Mouse (Mus musculus) testis, adult 2 months (tissue): ENCODE data around the gene Tmem182.

Experiments
- CTCF ChIP-seq: fragments of 200-500 bp; IDR thresholded peaks from 2 replicates; pipeline ENCODE4 v1.5.1; 2012; ENCODE audit warnings: low read depth, mild to moderate bottlenecking, inconsistent platforms, low read length, moderate library complexity; ENCODE audit not compliant: control insufficient read depth, insufficient read depth, insufficient replicate concordance
- POLR2A ChIP-seq: fragments of 200-500 bp; IDR thresholded peaks from 2 replicates; pipeline ENCODE4 v1.6.1; 2012; ENCODE audit warnings: low read depth, mild to moderate bottlenecking, inconsistent platforms, low read length, moderate library complexity; ENCODE audit not compliant: control insufficient read depth

DNA sequence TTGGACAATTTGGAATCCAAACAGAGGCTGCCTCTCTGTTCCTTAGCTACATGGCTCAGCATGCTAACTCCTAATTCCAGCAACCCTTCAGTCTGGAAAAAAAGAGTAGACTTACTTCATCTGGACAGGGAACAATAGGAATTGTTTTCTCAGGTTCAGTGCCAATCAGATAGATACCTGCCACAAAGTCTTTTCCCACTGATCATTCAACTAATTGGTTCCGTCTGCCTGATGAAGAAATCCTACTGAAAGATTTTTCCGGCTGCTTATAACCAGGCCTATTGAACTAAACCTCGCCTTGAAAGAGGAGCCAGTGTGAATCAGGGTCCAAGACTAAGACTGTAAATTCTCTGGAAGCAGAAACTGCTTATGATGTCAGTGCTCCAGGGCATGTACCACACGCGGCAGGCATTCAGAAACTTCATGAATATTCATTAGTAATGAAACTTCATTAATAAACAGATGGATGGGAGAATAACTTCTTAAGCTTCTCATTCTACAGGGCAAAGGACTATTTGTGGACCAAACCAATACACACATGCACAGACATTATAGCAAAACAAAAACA, 15.7 kb upstream of the Tmem182 start:
- TF ChIP-seq POLR2A, result no peak
- TF ChIP-seq CTCF, result no peak
